Mouse (Mus musculus) small intestine, adult 2 months (tissue): ENCODE results near the gene Speg.

Source experiments
- CTCF ChIP-seq: fragments of 200-500 bp; IDR thresholded peaks from 2 replicates; pipeline ENCODE4 v1.5.1; 2012; ENCODE audit warnings: low read depth, mild to moderate bottlenecking, control low read depth, inconsistent platforms, low read length, moderate library complexity, mixed read lengths; ENCODE audit not compliant: insufficient replicate concordance, insufficient read length; ENCODE audit errors: extremely low read depth
- POLR2A ChIP-seq: fragments of 200-500 bp; IDR thresholded peaks from 2 replicates; pipeline ENCODE4 v1.6.1; 2012; ENCODE audit warnings: low read depth, mild to moderate bottlenecking, control low read depth, inconsistent platforms, low read length, moderate library complexity

- TF ChIP-seq CTCF = no peak
- no peak for TF ChIP-seq POLR2A
Observed at GRCm38 (mm10) chr1:75443247-75444024, 68.3 kb downstream of the Speg start.
